Mouse (Mus musculus) cortical plate, adult 2 months (tissue): ENCODE results near the gene Mthfsd.

Experiments used
- CTCF ChIP-seq: fragments of 200-500 bp; IDR thresholded peaks from 2 replicates; pipeline ENCODE4 v1.5.1; 2011; ENCODE audit warnings: mild to moderate bottlenecking, control low read depth, low read length; ENCODE audit not compliant: insufficient read depth; ENCODE audit errors: extremely low read depth
- POLR2A ChIP-seq: fragments of 200-500 bp; IDR thresholded peaks from 2 replicates; pipeline ENCODE4 v1.6.1; 2011; ENCODE audit warnings: mild to moderate bottlenecking, low read length, control low read depth; ENCODE audit not compliant: insufficient read depth; ENCODE audit errors: extremely low read depth

- TF ChIP-seq CTCF (peak; percentile 99), POLR2A (no peak)
Observed at GRCm38 (mm10) chr8:121113261-121113660, 5.1 kb upstream of the Mthfsd start.
